Mouse (Mus musculus) liver, adult 2 months (tissue): ENCODE results near the gene Csnk1d.

Experiments
- CTCF ChIP-seq: fragments of 200-500 bp; IDR thresholded peaks from 2 replicates; pipeline ENCODE4 v1.5.1; 2011; ENCODE audit warnings: low read depth, low read length, control low read depth
- POLR2A ChIP-seq: fragments of 200-500 bp; IDR thresholded peaks from 2 replicates; pipeline ENCODE4 v1.6.1; 2011; ENCODE audit warnings: low read length, control low read depth; ENCODE audit not compliant: insufficient read depth; ENCODE audit errors: extremely low read depth

DNA sequence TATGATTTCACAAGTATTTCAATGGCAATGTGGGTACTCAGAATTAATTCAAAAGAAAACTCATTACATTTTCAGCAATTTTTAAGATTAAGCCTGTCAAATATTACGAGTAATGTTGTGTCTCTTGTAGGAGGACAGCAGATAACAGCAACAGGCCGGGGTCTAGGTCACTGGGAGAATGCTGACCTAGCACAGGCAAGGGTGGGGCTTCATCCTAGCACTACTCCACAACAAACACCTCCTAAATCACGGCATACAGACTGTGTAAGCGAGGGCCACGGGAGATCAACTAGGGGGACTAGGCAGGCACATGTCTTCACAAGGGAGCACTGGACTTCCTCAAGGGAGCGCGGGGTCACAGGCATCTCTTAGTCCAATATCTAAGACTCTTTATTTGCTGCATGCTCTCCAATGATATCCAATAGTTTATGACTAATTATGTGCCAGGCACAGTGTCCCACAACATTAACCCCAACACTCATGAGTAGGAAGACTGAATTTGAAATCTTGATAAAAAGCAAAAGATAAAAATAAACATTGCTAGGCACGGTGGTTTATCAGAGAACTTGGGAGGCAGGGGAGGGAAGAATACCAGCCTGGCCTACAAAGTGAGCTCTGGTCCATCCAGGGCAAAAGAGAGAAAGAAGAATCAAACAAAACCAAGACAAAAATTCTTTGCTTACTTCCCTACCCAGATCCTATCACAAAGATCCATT, 11.3 kb downstream of the Csnk1d start:
- TF ChIP-seq CTCF (no peak), POLR2A (no peak)
